Mouse (Mus musculus) layer of hippocampus, adult 9-10 months (tissue): ENCODE measurements around the gene Slc32a1.

Experiments used
- DNase-seq: peaks from one replicate; pipeline ENCODE4 v3.0.0; 2022; ENCODE audit warnings: low spot score

Gene Slc32a1

GRCm38 (mm10) chr2:158665098-158665497 lies 54.5 kb downstream of the Slc32a1 start, which contains the start of gene Ppp1r16b:
TSS of gene Ppp1r16b (plus strand) at chr2:158665398.
- no peak for DNase-seq
